Mouse (Mus musculus) gastrocnemius, postnatal 36 days (tissue): ENCODE measurements around the gene Rit1. TPM values are rescaled to one million over a fixed set of nuclear protein-coding genes. Genes with fewer than 3 reads are reported as not detected.

Source experiments
- total RNA-seq, 2 experiments: library from RNA; stranded (reverse); gene quantifications; 2 replicates each; pipeline ENCODE4 v1.2.3; 2021

Gene Rit1
- total RNA-seq, 2 experiments from 2014 or later = 16.5 to 20.5 TPM

Other genes starting within 250 kb of the Rit1 start
- 10 to 100 TPM; 75.3 to 79.8 TPM for gene Lmna, start 206.9 kb upstream of the Rit1 start, total RNA-seq
- gene Mex3a, start 184.4 kb upstream of the Rit1 start, total RNA-seq = under 1 TPM; 0.17 to 0.33 TPM
- not detected for gene Rab25, start 168.5 kb upstream of the Rit1 start, total RNA-seq
- 10 to 100 TPM; 70.6 to 76.1 TPM for gene Lamtor2, start 163.8 kb upstream of the Rit1 start, total RNA-seq
- gene Ubqln4, start 163.1 kb upstream of the Rit1 start, total RNA-seq = 10 to 100 TPM; 73.6 to 77.4 TPM
- 10 to 100 TPM; 46.3 to 51.4 TPM for gene Ssr2, start 141.0 kb upstream of the Rit1 start, total RNA-seq
- gene Arhgef2, start 110.9 kb upstream of the Rit1 start, total RNA-seq = 10 to 100 TPM; 18.5 to 29.3 TPM
- gene Rxfp4, start 63.7 kb upstream of the Rit1 start, total RNA-seq = not detected
- gene Khdc4, start 31.0 kb upstream of the Rit1 start, total RNA-seq = 10 to 100 TPM; 19.9 to 25.0 TPM
- 1 to 10 TPM; 2.1 to 3.1 TPM for gene Syt11, start 58.3 kb downstream of the Rit1 start, total RNA-seq
- 10 to 100 TPM; 12.2 to 12.8 TPM for gene Gon4l, start 118.4 kb downstream of the Rit1 start, total RNA-seq
- gene Msto1, start 197.2 kb downstream of the Rit1 start, total RNA-seq = 1 to 10 TPM; 7.6 to 7.9 TPM
- gene Ash1l, start 233.8 kb downstream of the Rit1 start, total RNA-seq = 10 to 100 TPM; 23.2 to 29.5 TPM
- 10 to 100 TPM; 62.4 to 76.1 TPM for gene Dap3, start 234.3 kb downstream of the Rit1 start, total RNA-seq